Mouse (Mus musculus) neutrophil, adult 65 days (primary cell): Measurements from ENCODE around the gene Phactr4. TPM values are rescaled to one million over a fixed set of nuclear protein-coding genes. Genes with fewer than 3 reads are reported as not detected.

Experiments used
- total RNA-seq: library from RNA; stranded (reverse); gene quantifications from 2 replicates; pipeline ENCODE4 v1.2.4, GENCODE M21; 2023

Gene Phactr4
- 20.8 and 21.7 TPM in 2 replicates for total RNA-seq

GRCm38 (mm10) chr4:132421923-132422782 is at the start of gene Phactr4:
Phactr4 (minus strand) TSS chr4:132422489.

GRCm38 (mm10) chr4:132463430-132464254 is 41.4 kb upstream of the Phactr4 start, which contains the start of gene Med18:
Med18 (minus strand) TSS chr4:132463921.

GRCm38 (mm10) chr4:132353481-132353885 is 68.8 kb downstream of the Phactr4 start, which contains the start of gene Rcc1:
Rcc1 (minus strand) TSS chr4:132353605.

GRCm38 (mm10) chr4:132329115-132329834 is 93.0 kb downstream of the Phactr4 start, which contains the start of gene Trnau1ap:
Trnau1ap (minus strand) TSS chr4:132329538.

Other genes with a start within 250 kb of the Phactr4 start
- gene Ythdf2, start 210.2 kb downstream of the Phactr4 start, total RNA-seq: 39.0 and 46.9 TPM in 2 replicates
- gene Gmeb1, start 160.9 kb downstream of the Phactr4 start, total RNA-seq: 28.8 and 41.7 TPM in 2 replicates
- 30.0 and 35.4 TPM in 2 replicates for gene Taf12, start 148.1 kb downstream of the Phactr4 start, total RNA-seq
- not detected in 2 replicates for gene Rab42, start 119.1 kb downstream of the Phactr4 start, total RNA-seq
- 7.3 and 11.0 TPM in 2 replicates for gene Trnau1ap, start 93.0 kb downstream of the Phactr4 start, total RNA-seq
- gene Rcc1, start 68.9 kb downstream of the Phactr4 start, total RNA-seq: 23.8 and 28.7 TPM in 2 replicates
- gene Med18, start 41.4 kb upstream of the Phactr4 start, total RNA-seq: 3.0 and 3.4 TPM in 2 replicates
- gene Sesn2, start 88.0 kb upstream of the Phactr4 start, total RNA-seq: 74.6 and 86.3 TPM in 2 replicates
- gene Atpif1, start 111.2 kb upstream of the Phactr4 start, total RNA-seq: 105 and 117 TPM in 2 replicates
- gene Dnajc8, start 113.1 kb upstream of the Phactr4 start, total RNA-seq: 63.2 and 65.5 TPM in 2 replicates
- gene Ptafr, start 141.6 kb upstream of the Phactr4 start, total RNA-seq: 134 and 153 TPM in 2 replicates
- gene Eya3, start 216.5 kb upstream of the Phactr4 start, total RNA-seq: 27.0 and 27.7 TPM in 2 replicates